Comparison of ENCODE assay signal across 8 mouse cellular contexts in genomic region chr13:73327827-73328698, GRCm38 (mm10). TPM values are rescaled to one million over a fixed set of nuclear protein-coding genes. Genes with fewer than 3 reads are reported as not detected.
A peak's percentile ranks its signal among the peaks of the same experiment; 100 is the strongest.
DNase-seq lines count a peak whose midpoint lies in the region; ATAC-seq lines count a peak whose summit lies in the region.

TSS of gene Mrpl36 (plus strand) at chr13:73328513.
TSS of gene Ndufs6 (minus strand) at chr13:73328542.

- peak; percentile 86 for ATAC-seq in common myeloid progenitor, adult 5-6 weeks (replicated peaks; ENCODE audit: low read depth, poor library complexity, severe bottlenecking)
- ATAC-seq in megakaryocyte progenitor cell, adult 5-6 weeks (replicated peaks; ENCODE audit: poor library complexity): peak; percentile 81

- peak; percentile 97 for DNase-seq in ZHBTc4 (ENCODE audit: low read depth, low spot score)
- DNase-seq in gastrocnemius, adult 8-10 months (ENCODE audit: low spot score in 2 of 2): peak; percentile 87 to 91
- DNase-seq in induced T-regulatory cell, adult 2 months (ENCODE audit: low read depth): peak; percentile 96
- DNase-seq in left cerebral cortex, adult 9 months (ENCODE audit: low spot score in 2 of 2): peak; percentile 83 to 92
- DNase-seq in right cerebral cortex, postnatal 14 days: peak; percentile 96
- peak; percentile 88 to 90 for DNase-seq in urinary bladder, postnatal 36 days (ENCODE audit: low spot score in 2 of 2)

RNA-seq across cellular contexts. Expression of gene Mrpl36, which starts in this region (rescaled TPM):
- 40.0 and 53.1 TPM in 2 replicates for total RNA-seq in common myeloid progenitor, adult 5-6 weeks (2017)
- 10 to 100 TPM; 42.2 to 48.7 (median 46.7) TPM for total RNA-seq in gastrocnemius, adult 8-10 months (2022)
- total RNA-seq in megakaryocyte progenitor cell, adult 5-6 weeks (2015): 133 and 144 TPM in 2 replicates
- 50.8 and 56.5 TPM in 2 replicates for total RNA-seq in megakaryocyte progenitor cell, adult 5-6 weeks (2017)

RNA-seq across cellular contexts. Expression of gene Ndufs6, which starts in this region (rescaled TPM):
- total RNA-seq in common myeloid progenitor, adult 5-6 weeks (2017): 95.3 and 141 TPM in 2 replicates
- total RNA-seq in gastrocnemius, adult 8-10 months (2022): 100 to 1,000 TPM; 435 to 476 (median 448) TPM
- 167 and 208 TPM in 2 replicates for total RNA-seq in megakaryocyte progenitor cell, adult 5-6 weeks (2015)
- total RNA-seq in megakaryocyte progenitor cell, adult 5-6 weeks (2017): 99.7 and 118 TPM in 2 replicates

Comparison
In these comparisons a context has a peak if more than half of its experiments do, and no peak if none do; other contexts are left out.
1. Peak in every context shown above with its lines: DNase-seq and ATAC-seq.